Comparison of ENCODE assay signal across 8 mouse cellular contexts in the genomic region with DNA sequence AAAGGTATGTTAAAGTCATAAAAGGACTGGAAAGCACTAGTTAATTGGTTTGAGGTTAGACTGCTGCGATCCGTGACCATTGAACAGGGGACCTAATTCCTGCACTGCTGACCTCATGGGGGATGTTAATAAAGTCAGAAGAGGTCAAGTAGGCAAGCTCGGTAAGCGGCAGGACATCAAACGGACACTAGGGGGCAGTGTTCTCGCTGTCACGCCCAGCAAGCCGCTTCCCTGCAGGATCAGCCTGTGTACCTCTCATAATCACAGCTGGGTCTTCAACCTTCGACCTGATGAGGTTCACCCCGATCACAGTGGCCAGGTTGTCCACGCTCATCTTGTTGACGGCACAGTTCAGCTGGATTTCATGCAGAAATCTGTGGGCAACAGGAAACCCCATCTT. TPM values are rescaled to one million over a fixed set of nuclear protein-coding genes. Genes with fewer than 3 reads are reported as not detected.
A peak's percentile ranks its signal among the peaks of the same experiment; 100 is the strongest.
DNase-seq lines count a peak whose midpoint lies in the region; ATAC-seq and TF ChIP-seq lines count a peak whose summit lies in the region.

No protein-coding gene starts in this region.

- no peaks in the 10 kb centered on the region for H3K36me3 ChIP-seq in heart, embryonic 14.5 days (ENCODE audit: control insufficient read depth, insufficient read depth, low read length)

- ATAC-seq in CD4-positive, CD25-positive, alpha-beta regulatory T cell, adult 4 months = peak; percentile 60
- peak; percentile 78 for ATAC-seq in erythroblast, adult 5-6 weeks (replicated peaks; ENCODE audit: low FRiP score, poor library complexity, severe bottlenecking)
- no peak for ATAC-seq in heart, embryonic 14.5 days (ENCODE audit: insufficient number of reproducible peaks, insufficient read depth, low FRiP score, low read depth)
- ATAC-seq in neutrophil, adult 5-6 weeks (ENCODE audit: extremely low read depth, insufficient number of reproducible peaks, low FRiP score, poor library complexity, severe bottlenecking) = peak; percentile 66; the same call in 1 of the 2 replicates

- no peak overlapping the region for H3K4me3 ChIP-seq in bone marrow macrophage, adult 2 months (ENCODE audit: insufficient read depth, low read length)
- H3K4me3 ChIP-seq in heart, embryonic 14.5 days (ENCODE audit: control insufficient read depth in 1 of 2, insufficient read depth in 1 of 2, low read depth in 1 of 2, low read length in 2 of 2) = no peak overlapping the region
- H3K4me3 ChIP-seq in lung, adult 2 months (replicated peaks; ENCODE audit: extremely low read depth, low read depth, low read length) = no peak overlapping the region

- WGBS in heart, embryonic 14.5 days = 14% methylated on average over 12 of the region's 12 CpGs
- 17% methylated on average over 12 of the region's 12 CpGs for WGBS in lung, adult 2 months

- peak; percentile 84 for DNase-seq in kidney, postnatal 10 days
- peak; percentile 69 for DNase-seq in lung, adult 2 months
- DNase-seq in thymus, postnatal 0 days (ENCODE audit: low spot score) = peak; percentile 71

- H3K9ac ChIP-seq in heart, embryonic 14.5 days (ENCODE audit: low read length) = no peak overlapping the region

- H3K9me3 ChIP-seq in heart, embryonic 14.5 days (ENCODE audit: control insufficient read depth, low read length) = no peaks in the 10 kb centered on the region

- no peak overlapping the region for H3K27ac ChIP-seq in bone marrow macrophage, adult 2 months (ENCODE audit: insufficient read depth, low read depth, low read length)
- no peak overlapping the region for H3K27ac ChIP-seq in heart, embryonic 14.5 days (replicated peaks in 1 of 2; ENCODE audit: control insufficient read depth in 1 of 2, insufficient read depth in 1 of 2, low read depth in 2 of 2, low read length in 2 of 2)

- TF ChIP-seq POLR2A in bone marrow macrophage, adult 2 months (IDR thresholded peaks at IDR 0.05; ENCODE audit: borderline replicate concordance, low read depth, low read length) = no peak
- no peak for TF ChIP-seq POLR2A in lung, adult 2 months (IDR thresholded peaks at IDR 0.05; ENCODE audit: borderline replicate concordance, extremely low read depth, low read depth, low read length)

- peak; percentile 75 for TF ChIP-seq CTCF in bone marrow macrophage, adult 2 months (IDR thresholded peaks at IDR 0.05; ENCODE audit: low read depth, low read length)
- peak; percentile 96 for TF ChIP-seq CTCF in lung, adult 2 months (IDR thresholded peaks at IDR 0.05; ENCODE audit: insufficient read depth, low read length)

- peaks cover 38% of the 10 kb centered on the region; the same call in 1 of the 2 replicates for H3K27me3 ChIP-seq in heart, embryonic 14.5 days (ENCODE audit: control insufficient read depth, insufficient read depth, low read length)

- peak overlapping the region; percentile 41 for H3K4me2 ChIP-seq in heart, embryonic 14.5 days (ENCODE audit: low read length)

- H3K4me1 ChIP-seq in bone marrow macrophage, adult 2 months (ENCODE audit: control insufficient read depth, insufficient read depth, low read length) = peaks cover 7% of the 10 kb centered on the region
- H3K4me1 ChIP-seq in heart, embryonic 14.5 days (ENCODE audit: control insufficient read depth in 2 of 2, insufficient read depth in 2 of 2, low read length in 2 of 2) = peaks cover 3 to 13% of the 10 kb centered on the region in 2 experiments; a peak in 3 of 4 replicates
- no peaks in the 10 kb centered on the region for H3K4me1 ChIP-seq in lung, adult 2 months (ENCODE audit: control insufficient read depth, insufficient read depth, low read length)

RNA-seq across cellular contexts. Expression of a gene that starts 37.4 kb away (rescaled TPM):
- polyA plus RNA-seq in CD4-positive, CD25-positive, alpha-beta regulatory T cell, adult 4 months (2017; shearing (Covaris generic)) = not detected
- not detected in 2 replicates for polyA plus RNA-seq in bone marrow macrophage, adult 2 months (2012; ENCODE audit: insufficient read depth, insufficient read length, missing spikeins)
- not detected in 2 replicates for total RNA-seq in erythroblast, adult 5-6 weeks (2015; ENCODE audit: low replicate concordance)
- not detected in 2 replicates for total RNA-seq in erythroblast, adult 5-6 weeks (2017; ENCODE audit: low replicate concordance)
- 6.1 and 8.3 TPM in 2 replicates for polyA plus RNA-seq in heart, embryonic 14.5 days (2014; fragmentation: Nextera tagmentation; extraction: Ambion mirVana)
- not detected in 2 replicates for polyA plus RNA-seq in lung, adult 2 months (2012; rRNA removed)
- not detected in 2 replicates for total RNA-seq in neutrophil, adult 5-6 weeks (2017)
- polyA plus RNA-seq in thymus, postnatal 0 days (2015; fragmentation: Nextera tagmentation; extraction: Ambion mirVana) = not detected in 2 replicates
